Mouse (Mus musculus): ENCODE data around the gene Ssbp4.

DNA sequence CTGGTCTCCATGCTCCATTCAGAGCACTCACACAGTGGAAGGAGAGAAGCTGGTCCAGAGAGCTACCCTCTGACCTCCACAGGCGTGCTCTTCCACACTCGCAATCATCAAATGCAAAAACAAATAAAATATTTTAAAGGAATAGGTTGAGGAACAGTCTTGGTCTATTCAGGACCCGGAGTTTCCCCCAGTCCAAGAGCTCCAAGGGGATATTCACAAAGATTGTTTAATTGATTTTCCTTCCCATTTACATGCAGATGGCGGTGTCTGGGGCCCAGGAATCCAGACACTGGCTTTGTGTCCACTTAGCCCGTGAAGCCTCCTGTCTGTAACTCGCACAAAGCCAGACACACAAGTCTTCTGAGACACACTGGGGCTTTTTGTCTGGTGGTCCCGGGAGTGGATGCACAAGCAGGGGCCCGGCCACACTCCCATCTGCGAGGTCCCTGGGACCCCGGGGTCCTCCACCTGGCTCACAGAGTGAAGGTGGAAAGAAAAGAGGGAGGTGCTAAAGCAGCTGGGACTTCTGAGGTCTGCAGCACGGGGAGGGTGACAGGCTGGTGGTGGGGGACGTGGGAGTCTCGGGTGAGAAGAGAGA is 47.6 kb upstream of the Ssbp4 start:
- TF ChIP-seq CTCF (IDR thresholded peaks at IDR 0.05; ENCODE audit: low read depth) (no peak), EP300 (IDR thresholded peaks at IDR 0.05; ENCODE audit: low read depth) (no peak)
